Mouse (Mus musculus) stomach, postnatal 0 days (tissue): ENCODE results near the gene Ankrd11.

Source experiments
- CTCF ChIP-seq: IDR thresholded peaks from 2 replicates; pipeline ENCODE4 v1.5.1; 2016; ENCODE audit warnings: antibody characterized with exemption, low read depth, mild to moderate bottlenecking, moderate library complexity
- EP300 ChIP-seq: optimal IDR thresholded peaks from 2 replicates; pipeline ENCODE3; 2016; ENCODE audit warnings: antibody characterized with exemption

- no peak for TF ChIP-seq EP300
- no peak for TF ChIP-seq CTCF
These were observed 170.4 kb downstream of the Ankrd11 start for GRCm38 (mm10) chr8:122871663-122872062.
